Mouse (Mus musculus) ES-E14 (cell line): ENCODE measurements around the gene Tcf25.

Experiments used
- HCFC1 ChIP-seq: IDR thresholded peaks from 2 replicates; pipeline ENCODE4 v1.6.1; 2012; ENCODE audit warnings: low read length, inconsistent platforms, borderline replicate concordance; ENCODE audit not compliant: insufficient read depth
- ZNF384 ChIP-seq: IDR thresholded peaks from 2 replicates; pipeline ENCODE4 v1.6.1; 2012; ENCODE audit warnings: low read depth, low read length, inconsistent platforms

DNA sequence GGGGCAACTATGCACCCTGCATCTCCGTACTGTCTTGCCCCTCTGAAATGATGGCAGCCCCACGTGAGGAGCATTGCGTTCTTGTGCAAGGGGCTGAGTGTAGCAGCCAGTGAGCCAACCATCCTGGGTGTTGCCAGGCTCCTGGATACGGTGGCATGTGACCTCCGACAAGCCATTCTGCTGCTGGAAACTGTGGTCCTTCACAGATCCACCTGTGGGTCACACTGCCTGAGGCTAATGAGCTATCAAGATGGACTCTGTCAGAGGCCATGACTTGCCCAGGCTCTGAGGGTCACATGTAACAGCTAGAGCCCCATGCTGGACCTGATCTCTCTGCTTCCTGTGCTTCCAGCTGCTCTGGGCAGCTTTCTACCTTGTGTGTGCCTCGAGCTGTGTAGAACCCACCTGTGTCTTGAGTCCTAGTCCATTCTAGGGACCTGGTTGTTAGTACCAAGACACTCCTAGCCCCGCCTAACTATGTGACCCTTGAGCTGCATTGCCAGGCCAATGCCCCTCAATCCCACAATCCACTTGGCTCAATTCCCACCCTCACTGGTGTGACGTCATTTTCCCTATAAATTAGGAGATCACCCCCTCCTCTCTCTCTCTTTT lies 43.5 kb downstream of the Tcf25 start:
- TF ChIP-seq HCFC1 (no peak), ZNF384 (no peak)
